Mouse (Mus musculus) testis, adult 2 months (tissue): ENCODE measurements around the gene Kat6b.

ENCODE experiments used
- CTCF ChIP-seq: fragments of 200-500 bp; IDR thresholded peaks from 2 replicates; pipeline ENCODE4 v1.5.1; 2012; ENCODE audit warnings: low read depth, mild to moderate bottlenecking, inconsistent platforms, low read length, moderate library complexity; ENCODE audit not compliant: control insufficient read depth, insufficient read depth, insufficient replicate concordance
- POLR2A ChIP-seq: fragments of 200-500 bp; IDR thresholded peaks from 2 replicates; pipeline ENCODE4 v1.6.1; 2012; ENCODE audit warnings: low read depth, mild to moderate bottlenecking, inconsistent platforms, low read length, moderate library complexity; ENCODE audit not compliant: control insufficient read depth

DNA sequence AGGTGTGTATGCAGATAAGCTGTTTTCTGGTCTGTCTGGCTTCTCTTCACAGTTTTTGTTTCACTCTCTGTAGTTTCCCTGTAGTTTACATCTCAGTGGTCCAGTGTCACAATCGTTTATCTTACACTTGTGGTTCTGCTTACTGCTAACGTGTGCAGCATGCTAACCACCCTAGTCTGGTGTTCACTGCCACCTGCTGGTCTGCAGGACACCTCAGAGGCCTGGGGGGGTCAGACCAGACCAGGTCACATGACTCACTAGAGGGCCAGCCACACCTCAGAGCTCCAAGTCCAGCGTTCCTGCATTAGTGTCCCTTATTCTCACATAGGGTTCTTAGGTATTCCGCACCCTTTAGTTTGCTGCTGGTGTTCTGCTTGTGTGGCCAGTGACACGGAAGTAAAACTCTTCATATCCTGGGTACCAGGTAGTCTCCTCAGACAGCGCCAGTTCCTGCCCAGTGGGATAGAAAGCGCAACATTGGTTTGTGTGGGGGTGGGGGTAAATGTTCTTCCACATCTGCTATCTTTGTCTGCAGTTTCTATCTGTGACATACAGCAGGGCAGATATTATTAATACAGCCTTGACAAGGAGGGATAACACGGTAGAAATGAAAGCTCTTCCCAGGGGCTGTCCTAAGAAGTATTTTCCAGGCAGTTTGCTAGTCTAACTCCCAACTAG, 181.4 kb downstream of the Kat6b start:
- no peak; the same call in 1 of the 2 replicates for TF ChIP-seq CTCF
- no peak for TF ChIP-seq POLR2A
